Mouse (Mus musculus) lung, postnatal 10 days (tissue): ENCODE measurements at regions not wholly inside any gene's neighbourhood (a gene's known extent, or its start where the extent isn't known, plus 50 kb on each side); places are given as distances from the start of the nearest gene placed in this dataset.
"Not testable (repeated sequence)": the region's sequence is repeated elsewhere in the genome, so short reads cannot be mapped to it uniquely, and the experiment has no call there.

Experiments used
- DNase-seq: peaks from one replicate; pipeline ENCODE4 v3.0.0; 2021

GRCm38 (mm10) chr6:140816359-140816758 is 87.3 kb downstream of the Gm11077 start:
- DNase-seq, result no peak

GRCm38 (mm10) chr6:140816831-140817230 is 87.7 kb downstream of the Gm11077 start:
- no peak for DNase-seq

- peak; percentile 8 for DNase-seq
Observed at GRCm38 (mm10) chr6:140819451-140819878, 90.4 kb downstream of the Gm11077 start.

GRCm38 (mm10) chr6:140826522-140826921 is 97.4 kb downstream of the Gm11077 start:
- DNase-seq, result no peak

- DNase-seq, result no peak
Observed at GRCm38 (mm10) chr6:140827651-140828050, 98.6 kb downstream of the Gm11077 start.

- no peak for DNase-seq
Observed at GRCm38 (mm10) chr6:140843292-140843991, 114.4 kb downstream of the Gm11077 start.

- DNase-seq, result no peak
Observed at GRCm38 (mm10) chr6:140847165-140847564, 118.1 kb downstream of the Gm11077 start.

- no peak for DNase-seq
Observed at GRCm38 (mm10) chr6:140852420-140852819, 123.3 kb downstream of the Gm11077 start.

- peak; percentile 79 for DNase-seq
Observed at GRCm38 (mm10) chr6:140853508-140853907, 124.4 kb downstream of the Gm11077 start.

GRCm38 (mm10) chr6:140854691-140855090 is 125.6 kb downstream of the Gm11077 start:
- DNase-seq, result peak; percentile 29

- DNase-seq, result peak; percentile 6
Observed at GRCm38 (mm10) chr6:140856468-140857117, 127.5 kb downstream of the Gm11077 start.

GRCm38 (mm10) chr6:140857118-140857746 is 128.1 kb downstream of the Gm11077 start:
- peak; percentile 11 for DNase-seq

GRCm38 (mm10) chr6:140869523-140869922 is 140.4 kb downstream of the Gm11077 start:
- not testable (repeated sequence) for DNase-seq

GRCm38 (mm10) chr6:140874831-140875230 is 145.7 kb downstream of the Gm11077 start:
- no peak for DNase-seq

GRCm38 (mm10) chr6:140883651-140884050 is 154.6 kb downstream of the Gm11077 start:
- DNase-seq, result no peak

GRCm38 (mm10) chr6:140888610-140889009 is 159.5 kb downstream of the Gm11077 start:
- no peak for DNase-seq

GRCm38 (mm10) chr6:140890060-140890459 is 161.0 kb downstream of the Gm11077 start:
- no peak for DNase-seq

- DNase-seq, result no peak
Observed at GRCm38 (mm10) chr6:140890591-140890990, 161.5 kb downstream of the Gm11077 start.

GRCm38 (mm10) chr6:140894467-140894866 is 165.4 kb downstream of the Gm11077 start:
- DNase-seq, result no peak

- DNase-seq, result no peak
Observed at GRCm38 (mm10) chr6:140895441-140895840, 166.4 kb downstream of the Gm11077 start.

GRCm38 (mm10) chr6:140897111-140897510 is 168.0 kb downstream of the Gm11077 start:
- peak; percentile 44 for DNase-seq

- DNase-seq, result peak; percentile 76
Observed at GRCm38 (mm10) chr6:140924319-140924981, 195.4 kb downstream of the Gm11077 start.

GRCm38 (mm10) chr6:140927616-140928015 is 198.5 kb downstream of the Gm11077 start:
- no peak for DNase-seq
